Mouse (Mus musculus): ENCODE measurements around the gene Gm4791.

DNA sequence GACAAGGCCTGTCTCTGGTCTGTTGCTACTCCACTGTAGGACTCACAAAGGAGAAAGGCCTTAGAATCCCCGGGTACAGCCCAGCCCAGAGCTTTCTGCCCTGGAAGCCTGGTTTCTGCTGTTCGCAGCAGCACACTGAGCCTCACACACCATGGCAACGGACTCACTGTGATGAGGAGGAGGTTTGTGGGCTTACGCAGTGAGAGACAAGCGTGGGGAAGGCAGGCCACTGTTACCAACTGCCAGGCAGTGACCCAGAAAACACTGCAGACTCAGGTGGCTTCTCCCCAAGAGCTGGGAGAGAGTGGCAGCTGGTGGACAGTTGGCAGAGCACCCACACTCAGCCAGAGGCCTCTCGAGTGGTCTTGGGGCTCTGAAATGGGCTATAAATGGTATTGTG lies 42.3 kb upstream of the Gm4791 start:
- TF ChIP-seq CTCF (IDR thresholded peaks at IDR 0.05; ENCODE audit: low read depth) (no peak), EP300 (optimal IDR thresholded peaks at IDR 0.05) (no peak)
